Mouse (Mus musculus): ENCODE data around the gene Timm13.

DNA sequence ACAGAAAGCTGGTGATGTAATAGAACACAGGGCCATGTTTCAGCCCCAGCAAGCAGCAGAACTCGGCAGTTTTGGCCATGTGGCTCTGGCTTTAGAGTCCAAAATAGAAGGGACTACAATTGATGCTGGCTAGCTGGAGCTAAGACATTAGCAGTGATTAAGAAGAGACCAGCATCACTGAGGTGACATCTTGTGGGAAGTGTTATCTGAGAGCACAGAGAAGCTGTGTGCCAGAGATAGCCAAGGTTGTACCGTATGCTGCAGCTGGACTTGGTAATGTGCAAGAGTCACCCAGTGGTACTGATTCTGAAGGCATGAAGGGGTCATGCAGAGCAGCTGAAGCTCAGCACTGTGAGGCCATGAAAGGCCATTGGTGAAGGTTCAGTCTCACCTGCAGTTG, 14.5 kb upstream of the Timm13 start:
- no peak for TF ChIP-seq CTCF (IDR thresholded peaks at IDR 0.05; ENCODE audit: borderline replicate concordance, extremely low read depth, insufficient read depth, insufficient read length)
- no peak for TF ChIP-seq POLR2A (IDR thresholded peaks at IDR 0.05; ENCODE audit: borderline replicate concordance, extremely low read depth, insufficient read depth, insufficient read length, poor library complexity, severe bottlenecking)
